In genomic region chr6:62132531-62132930, GRCm38 (mm10) we compare ENCODE assay signal across 23 mouse cellular contexts.
DNase-seq lines count a peak whose midpoint lies in the region; ATAC-seq and TF ChIP-seq lines count a peak whose summit lies in the region.
"Had no signal": no experiment of that assay in that cellular context is flagged by ENCODE, and none has a peak within 500 bp of the region (broad histone marks: within the 10 kb centered on the region; RNA-seq: fewer than 3 reads in every experiment).

No protein-coding gene starts in this region.

- intact Hi-C loops in heart, adult 2 months (cut with DNase I) = no loop called here

- no peak for TF ChIP-seq EP300 in heart, adult 2 months (IDR thresholded peaks at IDR 0.05; ENCODE audit: insufficient read depth, low read depth, low read length)

- peak; percentile 6 for DNase-seq in midbrain, embryonic 14.5 days
- DNase-seq in midbrain, embryonic 10.5 days (ENCODE audit: low spot score) = no peak
- DNase-seq in brain, embryonic 14.5 days (ENCODE audit: low read depth) = peak; percentile 11
- peak; percentile 68 for DNase-seq in retina, embryonic 14.5 days (ENCODE audit: low spot score)
- peak; percentile 66 for DNase-seq in retina, postnatal 1 day
- DNase-seq in urinary bladder, postnatal 36 days (ENCODE audit: low spot score in 2 of 2) = no peak
- no peak for DNase-seq in lung, postnatal 25 days (ENCODE audit: low spot score)
- DNase-seq in heart, adult 2 months = no peak
- DNase-seq: adrenal gland, adult 2 months; adrenal gland, adult 8-10 months; adrenal gland, postnatal 10 days; adrenal gland, postnatal 14 days; adrenal gland, postnatal 25 days; adrenal gland, postnatal 36 days; B cell, adult 2 months; cerebellum, adult 11 months; cerebellum, adult 11-12 months; cerebellum, adult 18-20 months had no signal

- H3K4me2 ChIP-seq in midbrain, embryonic 14.5 days (ENCODE audit: low read length) = no peak overlapping the region

- 60% methylated on average over 2 of the region's 2 CpGs for WGBS in midbrain, embryonic 14.5 days
- 94% methylated on average over 2 of the region's 2 CpGs for WGBS in midbrain, embryonic 10.5 days
- WGBS in heart, adult 2 months = 77% methylated on average over 2 of the region's 2 CpGs

- TF ChIP-seq POLR2A in brain, embryonic 14.5 days (IDR thresholded peaks at IDR 0.05; ENCODE audit: borderline replicate concordance, extremely low read depth, insufficient read depth, insufficient read length, poor library complexity, severe bottlenecking) = no peak
- no peak for TF ChIP-seq POLR2A in heart, adult 2 months (IDR thresholded peaks at IDR 0.05; ENCODE audit: insufficient read depth, low read depth, low read length)

- no peak for ATAC-seq in midbrain, embryonic 14.5 days (ENCODE audit: low FRiP score, low TSS enrichment)
- ATAC-seq: activated CD4-positive, CD25-positive, alpha-beta regulatory T cell, adult 4 months; CD4-positive, CD25-positive, alpha-beta regulatory T cell, adult 4 months; Patski had no signal

- no peaks in the 10 kb centered on the region for H3K27me3 ChIP-seq in midbrain, embryonic 14.5 days (ENCODE audit: control insufficient read depth, insufficient read depth, low read length)
- no peaks in the 10 kb centered on the region for H3K27me3 ChIP-seq in midbrain, embryonic 10.5 days (ENCODE audit: low read depth, poor library complexity, severe bottlenecking)
- H3K27me3 ChIP-seq in heart, adult 2 months (ENCODE audit: control insufficient read depth, insufficient read depth, low read length) = no peaks in the 10 kb centered on the region
- H3K27me3 ChIP-seq: CH12.LX, Patski had no signal

- H3K9ac ChIP-seq in midbrain, embryonic 14.5 days (replicated peaks; ENCODE audit: low read length) = no peak overlapping the region
- no peak overlapping the region for H3K9ac ChIP-seq in heart, adult 2 months (ENCODE audit: low read depth, low read length)

- H3K27ac ChIP-seq in midbrain, embryonic 14.5 days (replicated peaks; ENCODE audit: low read depth, low read length) = no peak overlapping the region
- no peak overlapping the region for H3K27ac ChIP-seq in midbrain, embryonic 10.5 days (replicated peaks)
- no peak overlapping the region for H3K27ac ChIP-seq in heart, adult 2 months

- H3K4me1 ChIP-seq in midbrain, embryonic 14.5 days (ENCODE audit: control insufficient read depth, insufficient read depth, low read length) = no peaks in the 10 kb centered on the region
- H3K4me1 ChIP-seq in midbrain, embryonic 10.5 days = no peaks in the 10 kb centered on the region
- H3K4me1 ChIP-seq in heart, adult 2 months (ENCODE audit: control insufficient read depth, insufficient read depth, low read length) = no peaks in the 10 kb centered on the region

- H3K9me3 ChIP-seq in midbrain, embryonic 14.5 days (ENCODE audit: control insufficient read depth, low read length) = no peaks in the 10 kb centered on the region
- H3K9me3 ChIP-seq in midbrain, embryonic 10.5 days (replicated peaks) = no peaks in the 10 kb centered on the region
- H3K9me3 ChIP-seq: G1E had no signal

- no peaks in the 10 kb centered on the region for H3K79me2 ChIP-seq in heart, adult 2 months (replicated peaks; ENCODE audit: control insufficient read depth, insufficient read depth, low read length)

- H3K36me3 ChIP-seq in midbrain, embryonic 14.5 days (ENCODE audit: control insufficient read depth, insufficient read depth, low read length) = no peaks in the 10 kb centered on the region
- no peaks in the 10 kb centered on the region for H3K36me3 ChIP-seq in midbrain, embryonic 10.5 days
- H3K36me3 ChIP-seq in heart, adult 2 months (ENCODE audit: control insufficient read depth, insufficient read depth, low read length) = no peaks in the 10 kb centered on the region
- H3K36me3 ChIP-seq: G1E had no signal

- no peak for TF ChIP-seq CTCF in brain, embryonic 14.5 days (IDR thresholded peaks at IDR 0.05; ENCODE audit: borderline replicate concordance, extremely low read depth, insufficient read depth, insufficient read length)
- TF ChIP-seq CTCF in heart, adult 2 months (IDR thresholded peaks at IDR 0.05) = no peak

- H3K4me3 ChIP-seq in midbrain, embryonic 14.5 days (replicated peaks; ENCODE audit: low read depth, low read length) = no peak overlapping the region
- H3K4me3 ChIP-seq in midbrain, embryonic 10.5 days = no peak overlapping the region
- no peak overlapping the region for H3K4me3 ChIP-seq in heart, adult 2 months

Comparison
In these comparisons a context has a peak if more than half of its experiments do, and no peak if none do; other contexts are left out.
1. DNase-seq: peak in midbrain, embryonic 14.5 days (single experiment), brain, embryonic 14.5 days (single experiment), retina, embryonic 14.5 days (single experiment) and retina, postnatal 1 day (single experiment); none in midbrain, embryonic 10.5 days (single experiment), urinary bladder, postnatal 36 days (0 of 2), lung, postnatal 25 days (single experiment) and heart, adult 2 months (0 of 2).